Mouse (Mus musculus) Patski (cell line): ENCODE results near the gene Usp38. TPM values are rescaled to one million over a fixed set of nuclear protein-coding genes. Genes with fewer than 3 reads are reported as not detected.

ENCODE experiments used
- ATAC-seq: fragments of 100-300 bp; one replicate; pipeline ENCODE4 v1.8.0; 2021
- CTCF ChIA-PET: fragments of 350-600 bp; sonication (Branson Sonifier 250); formaldehyde crosslinking; loops from one replicate; lab custom pipeline; 2022; ENCODE audit warnings: inconsistent platforms; lab: Charles Lee
- POLR2A ChIA-PET: fragments of 350-600 bp; sonication (Branson Sonifier 250); formaldehyde crosslinking; loops from one replicate; lab custom pipeline; 2022; ENCODE audit warnings: antibody characterized with exemption, inconsistent platforms; lab: Charles Lee
- DNase-seq: peaks from one replicate; pipeline ENCODE4 v3.0.0-alpha.2; 2011; ENCODE audit warnings: low read depth, low spot score
- H3K27me3 ChIP-seq: fragments of 371-371 bp; one replicate; pipeline ENCODE4 v1.5.1; 2021
- CTCF ChIP-seq: fragments of 100-300 bp; IDR thresholded peaks from one replicate; pipeline ENCODE4 v1.5.1; 2021
- in situ Hi-C: fragments of 300-500 bp; cut with MboI; formaldehyde crosslinking; loops from 3 replicates; pipeline ENCODE4 v1.11.1; 2018; ENCODE audit warnings: low pct_unique_long_range_greater_than_20kb, mixed read lengths
- polyA plus RNA-seq: library from polyadenylated mRNA; unstranded; gene quantifications from one replicate; pipeline ENCODE4 v1.2.3, GENCODE M21; 2021

Gene Usp38
- polyA plus RNA-seq, 1 experiment from 2014 or later: 20.9 TPM

GRCm38 (mm10) chr8:80937814-80938650, 76.7 kb downstream of the Usp38 start:
- no peak for TF ChIP-seq CTCF
- POLR2A ChIA-PET: no interaction called here
- ATAC-seq (no peak), DNase-seq (no peak)
- H3K27me3 ChIP-seq: no peaks in the 10 kb centered on the region
- in situ Hi-C loops: no loop called here
- CTCF ChIA-PET: interaction anchor here (1.0 to 1.9 kb wide), 2 partner anchors 9 to 11 kb away, joined by 4 to 7 read pairs; no protein-coding TSS in a partner anchor

Other genes with a start within 250 kb of the Usp38 start
- gene Gab1, start 134.4 kb downstream of the Usp38 start, polyA plus RNA-seq: 30.7 TPM